Mouse (Mus musculus): ENCODE measurements around the gene Cpsf4.

Gene Cpsf4

GRCm38 (mm10) chr5:145185244-145185643 lies 18.2 kb downstream of the Cpsf4 start:
- DNase-seq = no peak

- DNase-seq = no peak
Measured at GRCm38 (mm10) chr5:145189416-145189815, 22.4 kb downstream of the Cpsf4 start.

GRCm38 (mm10) chr5:145190373-145190772 lies 23.4 kb downstream of the Cpsf4 start:
- DNase-seq = no peak

GRCm38 (mm10) chr5:145190875-145191798 lies 24.1 kb downstream of the Cpsf4 start:
- peak; percentile 91 to 94 for DNase-seq

GRCm38 (mm10) chr5:145191962-145192361 lies 24.9 kb downstream of the Cpsf4 start, which contains the start of gene Atp5j2:
TSS of gene Atp5j2 (minus strand) at chr5:145192062.
- no peak for DNase-seq

- DNase-seq = no peak
Measured at GRCm38 (mm10) chr5:145200387-145200786, 33.4 kb downstream of the Cpsf4 start.

GRCm38 (mm10) chr5:145201321-145201991 lies 34.4 kb downstream of the Cpsf4 start, which contains the start of gene Zkscan14:
TSS of gene Zkscan14 (minus strand) at chr5:145201868.
- DNase-seq = peak; percentile 80 to 85

- DNase-seq = no peak
Measured at GRCm38 (mm10) chr5:145202446-145202845, 35.4 kb downstream of the Cpsf4 start.

- peak; percentile 99 for DNase-seq
Measured at GRCm38 (mm10) chr5:145203936-145204691, 37.1 kb downstream of the Cpsf4 start, which contains the start of gene Zkscan5. TSS of gene Zkscan5 (plus strand) at chr5:145204562.

GRCm38 (mm10) chr5:145205041-145205440 lies 38.0 kb downstream of the Cpsf4 start:
- peak; percentile 11 to 28 for DNase-seq

GRCm38 (mm10) chr5:145207385-145207784 lies 40.4 kb downstream of the Cpsf4 start:
- no peak for DNase-seq

GRCm38 (mm10) chr5:145207954-145208353 lies 40.9 kb downstream of the Cpsf4 start:
- no peak for DNase-seq

- DNase-seq = peak in 1 of 2 experiments; percentile 16
Measured at GRCm38 (mm10) chr5:145208391-145208790, 41.4 kb downstream of the Cpsf4 start.

- DNase-seq = no peak
Measured at GRCm38 (mm10) chr5:145211340-145211739, 44.3 kb downstream of the Cpsf4 start.

GRCm38 (mm10) chr5:145212216-145212615 lies 45.2 kb downstream of the Cpsf4 start:
- DNase-seq = no peak

GRCm38 (mm10) chr5:145213505-145213904 lies 46.5 kb downstream of the Cpsf4 start:
- no peak for DNase-seq

GRCm38 (mm10) chr5:145214679-145215078 lies 47.7 kb downstream of the Cpsf4 start:
- peak in 1 of 2 experiments; percentile 27 for DNase-seq

GRCm38 (mm10) chr5:145217746-145218145 lies 50.7 kb downstream of the Cpsf4 start:
- DNase-seq = no peak

GRCm38 (mm10) chr5:145218206-145218605 lies 51.2 kb downstream of the Cpsf4 start:
- no peak for DNase-seq

- DNase-seq = no peak
Measured at GRCm38 (mm10) chr5:145218671-145219070, 51.7 kb downstream of the Cpsf4 start.

- no peak for DNase-seq
Measured at GRCm38 (mm10) chr5:145219981-145220380, 53.0 kb downstream of the Cpsf4 start.

- DNase-seq = no peak
Measured at GRCm38 (mm10) chr5:145222840-145223239, 55.8 kb downstream of the Cpsf4 start.

GRCm38 (mm10) chr5:145223395-145223794 lies 56.4 kb downstream of the Cpsf4 start:
- no peak for DNase-seq
